Mouse (Mus musculus): ENCODE data around the gene Spats1.

GRCm38 (mm10) chr17:45456260-45457152 lies 18.7 kb downstream of the Spats1 start:
- TF ChIP-seq CTCF (IDR thresholded peaks at IDR 0.05; ENCODE audit: low read depth) (no peak), EP300 (IDR thresholded peaks at IDR 0.05; ENCODE audit: low read depth) (no peak)

Measured in liver, postnatal 0 days (tissue).